Mouse (Mus musculus) neural tube, embryonic 12.5 days (tissue): ENCODE data around the gene Ercc1. TPM values are rescaled to one million over a fixed set of nuclear protein-coding genes. Genes with fewer than 3 reads are reported as not detected.

Source experiments
- ATAC-seq: fragments of 200-750 bp; cut with Nextera tagmentation; 2 replicates; pipeline ENCODE4 v1.8.0; 2017; ENCODE audit warnings: low read depth, mild to moderate bottlenecking, moderate TSS enrichment, moderate library complexity; ENCODE audit not compliant: low FRiP score
- H3K27ac ChIP-seq: fragments of 300-500 bp; sonication (generic); 2 replicates; pipeline ENCODE4 v1.5.1; 2016
- H3K27me3 ChIP-seq: fragments of 300-500 bp; sonication (generic); replicated peaks from 2 replicates; pipeline ENCODE4 v1.6.1; 2016; ENCODE audit warnings: mild to moderate bottlenecking
- H3K36me3 ChIP-seq: fragments of 300-500 bp; sonication (generic); 2 replicates; pipeline ENCODE4 v1.6.1; 2016; ENCODE audit warnings: mild to moderate bottlenecking
- H3K4me1 ChIP-seq: fragments of 300-500 bp; sonication (generic); 2 replicates; pipeline ENCODE4 v1.6.1; 2016
- H3K4me2 ChIP-seq: fragments of 300-500 bp; sonication (generic); replicated peaks from 2 replicates; pipeline ENCODE4 v1.6.1; 2016; ENCODE audit warnings: mild to moderate bottlenecking
- H3K4me3 ChIP-seq: fragments of 300-500 bp; sonication (generic); 2 replicates; pipeline ENCODE4 v1.5.1; 2016
- H3K9ac ChIP-seq: fragments of 300-500 bp; sonication (generic); 2 replicates; pipeline ENCODE4 v1.6.1; 2016; ENCODE audit warnings: mild to moderate bottlenecking
- H3K9me3 ChIP-seq: fragments of 300-500 bp; sonication (generic); 2 replicates; pipeline ENCODE4 v1.6.1; 2016; ENCODE audit warnings: mild to moderate bottlenecking
- WGBS: fragments of 180-500 bp; shearing (Covaris S2); methylation state at CpG from one replicate; pipeline ENCODE4 v1.1.7; 2016; 5-methylcytosine and 5-hydroxymethylcytosine counted together
- polyA plus RNA-seq: library from polyadenylated mRNA; unstranded; fragments of >200 nt; fragmentation: Nextera tagmentation; extraction: Ambion mirVana; gene quantifications from 2 replicates; pipeline ENCODE4 v1.2.1, GENCODE M21; 2016

The Ercc1 gene
- 103 and 104 TPM in 2 replicates for polyA plus RNA-seq

DNA sequence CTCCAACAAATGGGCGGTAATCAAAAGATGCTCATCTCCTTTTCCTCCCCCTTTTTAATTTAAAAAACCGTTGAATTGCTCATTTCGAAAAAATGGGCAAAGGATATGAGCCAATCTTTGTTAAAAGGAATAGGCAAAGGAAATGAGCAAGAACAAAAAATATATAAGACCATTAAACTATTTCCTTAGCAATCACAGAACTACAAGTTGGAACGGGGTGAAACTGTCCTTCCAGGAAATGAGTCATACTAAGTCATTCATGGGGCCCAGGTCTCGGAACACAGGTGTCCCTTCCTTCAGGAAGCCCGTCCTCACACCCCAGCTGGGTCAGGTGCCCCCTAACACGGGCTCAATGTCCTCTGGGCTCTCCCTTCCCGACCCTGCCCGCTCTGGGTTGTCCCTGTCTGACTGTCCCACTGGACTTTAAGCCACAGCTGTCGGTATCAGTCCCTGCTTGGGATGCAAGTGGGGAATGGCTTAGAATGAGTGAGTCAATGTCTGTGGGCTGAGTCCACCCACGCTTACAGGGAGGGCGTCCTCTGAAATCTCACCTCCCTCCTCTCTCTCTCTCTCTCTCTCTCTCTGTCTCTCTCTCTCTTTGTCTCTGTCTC is at the start of gene Ercc1:
Ercc1 (plus strand) TSS at position 542 of the 611 bp plus-strand sequence.
- H3K4me1 ChIP-seq, result peaks cover 33% of the 10 kb centered on the region
- peak within 1 kb of the TSS; percentile 87 for H3K4me2 ChIP-seq
- peak within 1 kb of the TSS; percentile 67 for H3K9ac ChIP-seq
- H3K27me3 ChIP-seq, result peaks cover 13% of the 10 kb centered on the region
- H3K36me3 ChIP-seq, result peaks cover 16% of the 10 kb centered on the region
- H3K9me3 ChIP-seq, result no peaks in the 10 kb centered on the region
- WGBS, result 23% methylated on average over 12 of the region's 12 CpGs
- peak within 1 kb of the TSS; percentile 70 for H3K27ac ChIP-seq
- peak within 1 kb of the TSS; percentile 65 for H3K4me3 ChIP-seq
- peak; percentile 7; the same call in 1 of the 2 replicates for ATAC-seq

DNA sequence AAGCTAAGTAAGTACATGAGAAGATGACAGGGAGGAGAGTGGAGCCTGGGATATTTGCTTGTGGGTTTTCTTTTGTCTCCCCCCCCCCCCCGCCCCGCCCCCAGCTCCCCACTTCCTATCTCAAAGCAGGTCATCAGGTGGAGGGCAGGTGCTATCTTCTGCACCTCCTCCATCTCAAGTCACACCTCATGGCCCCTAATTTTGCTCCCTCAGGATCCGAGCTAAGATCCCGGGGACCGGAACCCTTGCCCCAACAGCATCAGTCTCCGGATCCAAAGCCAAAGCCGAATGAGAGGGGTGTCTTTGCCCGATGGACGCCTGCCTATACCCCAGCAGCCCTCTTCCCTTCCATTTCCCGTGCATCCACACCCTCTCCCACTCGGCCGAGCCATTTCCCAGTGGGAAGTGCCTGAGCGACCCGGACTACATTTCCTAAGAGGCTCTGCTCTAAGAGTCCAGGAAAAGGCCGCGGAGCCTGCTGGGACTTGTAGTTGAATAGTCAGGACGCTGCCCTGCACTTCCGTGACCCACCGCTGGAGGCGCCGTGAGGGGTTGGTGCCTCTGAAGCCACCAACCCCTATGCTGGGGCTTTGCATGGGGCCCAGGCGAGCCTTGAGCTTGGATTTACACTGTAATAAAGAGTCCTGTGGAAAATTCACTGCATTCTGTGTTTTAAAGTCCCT is 48.9 kb upstream of the Ercc1 start:
- Histone ChIP-seq H3K4me2 (peak overlapping the region; percentile 49), H3K4me3 (peak overlapping the region; percentile 16), H3K4me1 (peaks cover 13% of the 10 kb centered on the region), H3K36me3 (peaks cover 17% of the 10 kb centered on the region), H3K9me3 (no peaks in the 10 kb centered on the region), H3K27ac (no peak overlapping the region), H3K9ac (no peak overlapping the region), H3K27me3 (no peaks in the 10 kb centered on the region)
- ATAC-seq, result peak; percentile 59
- WGBS, result 15% methylated on average over 22 of the region's 22 CpGs

DNA sequence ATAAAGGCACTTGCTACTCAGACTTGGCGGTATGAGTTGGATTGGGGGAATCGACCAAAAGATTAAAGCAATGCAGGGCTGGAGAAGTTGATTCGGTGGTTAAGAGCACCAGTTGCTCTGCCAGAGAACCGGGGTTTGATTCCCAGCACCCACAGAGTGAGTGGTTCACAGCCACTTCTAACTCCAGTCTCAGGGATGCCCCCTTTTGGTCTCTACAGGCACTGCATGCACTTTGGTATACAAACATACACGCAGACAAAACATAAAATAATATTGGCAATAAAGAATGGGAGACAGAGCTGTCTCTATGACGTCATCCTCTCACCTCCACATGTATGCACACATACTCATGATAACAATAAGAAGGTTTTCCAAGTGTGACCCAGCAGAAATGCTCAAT is 47.5 kb upstream of the Ercc1 start:
- H3K9me3 ChIP-seq, result no peaks in the 10 kb centered on the region
- no peak for ATAC-seq

DNA sequence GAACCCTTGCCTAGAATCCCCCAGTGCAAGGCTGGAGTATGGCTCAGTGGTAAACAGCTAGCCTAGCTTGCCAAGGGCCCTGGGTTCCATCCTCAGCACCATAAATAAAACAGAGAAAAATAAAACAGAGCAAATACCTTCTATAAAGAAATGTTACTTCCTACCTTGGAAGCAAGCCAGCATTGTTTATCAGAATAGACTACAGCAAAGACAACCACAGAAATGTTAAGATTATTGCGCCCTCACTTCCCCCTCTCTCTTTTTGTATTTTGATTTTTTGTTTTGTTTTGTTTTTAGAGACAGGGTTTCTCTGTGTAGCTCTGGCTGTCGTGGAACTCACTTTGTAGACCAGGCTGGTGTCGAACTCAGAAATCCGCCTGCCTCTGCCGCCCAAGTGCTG is 46.8 kb upstream of the Ercc1 start:
- H3K4me3 ChIP-seq, result no peak overlapping the region
- 92% methylated on average over 5 of the region's 5 CpGs for WGBS
- ATAC-seq, result no peak

More for the DNA sequence above, 47.5 kb upstream of the Ercc1 start:
- Histone ChIP-seq H3K4me3 (no peak overlapping the region), H3K36me3 (peaks cover 17% of the 10 kb centered on the region), H3K4me2 (no peak overlapping the region), H3K4me1 (peaks cover 9% of the 10 kb centered on the region), H3K27ac (no peak overlapping the region), H3K9ac (no peak overlapping the region), H3K27me3 (peaks cover 7% of the 10 kb centered on the region)
- WGBS, result 92% methylated on average over 6 of the region's 6 CpGs

DNA sequence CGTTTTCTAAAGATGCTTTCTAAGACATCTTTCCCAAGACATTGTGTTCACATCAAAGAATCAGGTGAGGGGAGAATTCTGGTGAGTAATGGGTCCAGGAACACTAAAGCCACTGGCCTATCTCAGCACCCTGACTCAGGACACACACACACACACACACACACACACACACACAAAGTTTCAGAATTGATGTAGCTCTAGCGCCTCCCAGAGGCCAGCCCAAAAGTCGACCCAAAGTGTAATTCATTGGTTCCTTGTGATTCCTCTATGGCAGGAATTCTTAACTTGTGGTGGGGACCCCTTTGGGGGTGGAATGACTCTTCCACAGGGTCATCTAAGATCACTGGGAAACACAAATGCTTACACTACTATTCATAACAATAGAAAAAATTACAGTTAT is 45.4 kb upstream of the Ercc1 start:
- Histone ChIP-seq H3K36me3 (peaks cover 5% of the 10 kb centered on the region; the same call in 1 of the 2 replicates), H3K4me2 (no peak overlapping the region), H3K9me3 (no peaks in the 10 kb centered on the region), H3K4me3 (no peak overlapping the region), H3K27me3 (peaks cover 28% of the 10 kb centered on the region), H3K27ac (no peak overlapping the region), H3K9ac (no peak overlapping the region), H3K4me1 (peaks cover 18% of the 10 kb centered on the region)
- ATAC-seq, result no peak
- WGBS, result 21% methylated on average over 3 of the region's 3 CpGs

More for the DNA sequence above, 46.8 kb upstream of the Ercc1 start:
- H3K27ac ChIP-seq, result no peak overlapping the region
- H3K4me2 ChIP-seq, result no peak overlapping the region
- H3K9me3 ChIP-seq, result no peaks in the 10 kb centered on the region
- H3K4me1 ChIP-seq, result peaks cover 9% of the 10 kb centered on the region
- H3K9ac ChIP-seq, result no peak overlapping the region
- peaks cover 17% of the 10 kb centered on the region for H3K36me3 ChIP-seq
- peaks cover 14% of the 10 kb centered on the region for H3K27me3 ChIP-seq

DNA sequence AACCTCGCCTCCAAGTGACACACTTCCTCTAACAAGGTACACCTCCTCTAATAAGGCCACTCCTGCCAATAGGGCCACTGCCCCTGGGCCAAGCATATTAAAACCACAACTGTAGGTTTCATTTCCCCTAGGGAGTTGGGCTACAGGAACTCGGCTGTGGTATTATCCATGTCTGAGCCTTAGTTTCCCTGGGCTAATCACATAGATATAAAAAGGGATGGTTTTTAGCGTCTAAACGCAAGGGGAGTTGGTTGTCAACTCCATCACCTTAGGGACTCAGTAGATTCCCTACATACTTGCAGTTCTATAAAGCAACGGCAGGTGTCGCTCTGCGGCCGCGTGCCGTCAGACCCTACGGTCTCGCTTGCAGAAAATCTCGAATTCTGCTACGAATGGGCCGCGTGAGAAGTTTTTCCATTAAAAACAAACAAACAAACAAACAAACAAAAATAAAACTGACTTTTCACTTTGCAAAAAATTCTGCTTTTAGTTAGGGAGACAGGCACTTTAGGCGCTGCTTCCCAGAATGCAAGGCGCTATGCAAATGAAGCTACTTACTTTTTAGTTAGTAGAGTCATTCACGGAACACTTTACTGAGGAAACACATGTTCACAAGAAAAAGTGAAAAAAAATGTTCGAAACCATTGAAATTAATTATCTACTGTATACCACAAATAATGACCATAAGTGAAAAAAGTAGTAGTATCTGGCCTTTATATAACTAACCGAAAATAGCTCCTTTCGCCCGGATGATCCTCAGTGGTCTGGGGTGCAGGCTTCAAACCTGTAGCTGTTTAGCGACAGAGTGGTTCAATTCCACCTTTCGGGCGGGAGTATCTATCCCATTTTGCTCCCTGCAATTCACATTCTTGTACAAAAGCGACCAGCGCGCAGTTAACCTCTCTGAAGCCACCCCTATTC is 43.8 kb upstream of the Ercc1 start:
- Histone ChIP-seq H3K4me2 (peak overlapping the region; percentile 56), H3K4me3 (peak overlapping the region; percentile 40), H3K4me1 (peaks cover 24% of the 10 kb centered on the region), H3K27ac (no peak overlapping the region), H3K36me3 (no peaks in the 10 kb centered on the region), H3K27me3 (peaks cover 44% of the 10 kb centered on the region), H3K9ac (0 out of 2 replicates have a peak overlapping the region, but pooled peaks have one; percentile 35), H3K9me3 (no peaks in the 10 kb centered on the region)
- under 1% methylated on average over 29 of the region's 29 CpGs for WGBS
- peak; percentile 75 for ATAC-seq

DNA sequence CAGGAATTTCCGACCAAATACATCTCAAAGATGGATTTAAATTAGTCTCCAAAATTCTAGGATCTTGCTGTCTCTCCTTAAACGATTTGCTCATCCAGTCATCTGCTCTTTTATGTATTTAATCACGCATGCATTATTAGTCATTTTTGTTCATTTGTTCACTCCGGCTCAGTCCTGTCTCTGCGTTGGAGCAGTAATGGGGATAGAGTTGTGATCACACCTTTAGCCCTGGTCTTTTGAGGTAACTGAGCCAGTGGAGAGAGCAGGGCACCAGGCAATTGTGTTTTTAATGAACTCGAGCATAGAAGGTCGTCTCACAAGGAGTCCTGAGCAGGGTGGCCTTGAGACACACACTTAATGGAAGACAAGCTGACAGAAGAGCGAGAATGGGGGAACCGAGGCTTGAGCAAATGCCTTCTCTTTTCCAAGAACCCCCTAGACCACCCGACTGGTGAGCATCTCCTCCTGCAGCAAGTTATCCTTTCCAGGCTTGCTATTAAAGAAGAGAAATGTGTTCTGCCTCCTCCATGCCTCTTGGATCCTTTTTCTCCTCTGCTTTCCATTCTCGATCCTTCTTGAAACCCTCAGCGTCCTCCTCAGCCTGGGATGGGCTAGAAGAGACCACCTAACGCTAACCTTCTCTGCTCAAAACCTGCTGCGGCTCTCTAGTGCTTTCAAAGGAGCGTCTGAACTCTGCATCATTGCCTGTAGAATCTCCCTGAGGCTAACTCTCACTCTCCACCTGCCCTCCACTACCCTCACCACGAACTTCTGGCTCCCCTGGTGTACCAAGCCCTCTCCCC is 42.9 kb upstream of the Ercc1 start:
- ATAC-seq, result no peak
- no peaks in the 10 kb centered on the region for H3K9me3 ChIP-seq
- peaks cover 24% of the 10 kb centered on the region for H3K4me1 ChIP-seq
- H3K36me3 ChIP-seq, result no peaks in the 10 kb centered on the region
- peaks cover 53% of the 10 kb centered on the region for H3K27me3 ChIP-seq
- WGBS, result 11% methylated on average over 16 of the region's 16 CpGs
- peak overlapping the region; percentile 56 for H3K4me2 ChIP-seq
- H3K4me3 ChIP-seq, result peak overlapping the region; percentile 15
- H3K9ac ChIP-seq, result peak overlapping the region; percentile 42; the same call in 1 of the 2 replicates
- no peak overlapping the region for H3K27ac ChIP-seq

DNA sequence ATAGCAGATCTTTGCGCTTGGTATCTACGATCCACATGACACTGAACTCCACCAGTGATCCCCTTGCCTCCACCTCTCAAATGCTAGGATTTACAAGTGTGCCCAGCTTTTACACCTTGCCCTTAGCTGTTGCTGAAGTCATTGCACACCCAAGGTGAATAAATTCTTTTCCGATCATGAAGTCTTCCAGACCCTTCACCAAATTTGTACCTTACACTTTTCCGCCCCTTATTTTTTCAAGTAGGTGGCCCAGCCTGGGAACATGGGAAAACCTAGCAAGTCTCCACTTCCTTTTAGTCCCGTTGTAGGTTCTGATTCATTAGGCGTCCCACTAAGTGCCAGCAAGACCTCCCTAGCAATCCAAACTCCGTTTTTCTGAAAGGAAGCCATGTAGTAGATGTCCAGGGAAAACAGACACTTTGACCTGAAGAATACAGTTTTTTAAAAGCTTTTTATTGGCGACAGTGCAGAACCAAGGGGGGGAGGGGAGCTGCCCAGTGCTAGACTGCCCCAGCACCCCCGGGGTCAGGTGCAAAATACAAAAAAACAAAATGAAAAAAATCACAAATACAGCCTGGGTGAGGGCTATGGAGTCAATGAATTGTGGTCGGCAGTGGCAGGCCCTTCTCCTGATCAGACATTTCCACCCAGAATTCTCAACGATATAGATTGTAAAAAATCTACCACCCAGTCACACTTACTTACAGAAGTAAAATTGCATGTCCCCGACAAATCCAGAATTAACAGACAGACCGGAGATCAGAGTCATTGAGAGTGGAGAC is 42.1 kb upstream of the Ercc1 start:
- no peak for ATAC-seq
- H3K9ac ChIP-seq, result 0 out of 2 replicates have a peak overlapping the region, but pooled peaks have one; percentile 21
- WGBS, result 48% methylated on average over 13 of the region's 13 CpGs

DNA sequence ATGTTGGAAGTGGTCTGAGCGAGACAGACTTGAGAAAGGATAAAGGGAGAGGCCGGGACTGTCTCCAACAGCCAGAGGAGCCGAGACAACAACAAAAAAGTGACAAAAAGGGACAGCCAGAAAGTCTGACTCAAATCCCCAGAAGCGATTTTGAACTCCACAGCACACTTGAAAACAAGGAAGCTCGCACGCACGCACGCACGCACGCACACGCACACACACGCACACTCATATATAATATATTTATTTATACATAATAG is 41.6 kb upstream of the Ercc1 start:
- Histone ChIP-seq H3K4me1 (peaks cover 28% of the 10 kb centered on the region), H3K36me3 (no peaks in the 10 kb centered on the region), H3K27me3 (peaks cover 64% of the 10 kb centered on the region), H3K9ac (no peak overlapping the region), H3K4me2 (no peak overlapping the region), H3K9me3 (no peaks in the 10 kb centered on the region), H3K4me3 (no peak overlapping the region), H3K27ac (no peak overlapping the region)
- WGBS, result 73% methylated on average over 12 of the region's 12 CpGs
- no peak for ATAC-seq

More for the DNA sequence above, 42.1 kb upstream of the Ercc1 start:
- Histone ChIP-seq H3K9me3 (no peaks in the 10 kb centered on the region), H3K4me1 (peaks cover 24% of the 10 kb centered on the region), H3K27me3 (peaks cover 61% of the 10 kb centered on the region), H3K27ac (no peak overlapping the region), H3K4me2 (peak overlapping the region; percentile 56), H3K36me3 (no peaks in the 10 kb centered on the region), H3K4me3 (no peak overlapping the region)

DNA sequence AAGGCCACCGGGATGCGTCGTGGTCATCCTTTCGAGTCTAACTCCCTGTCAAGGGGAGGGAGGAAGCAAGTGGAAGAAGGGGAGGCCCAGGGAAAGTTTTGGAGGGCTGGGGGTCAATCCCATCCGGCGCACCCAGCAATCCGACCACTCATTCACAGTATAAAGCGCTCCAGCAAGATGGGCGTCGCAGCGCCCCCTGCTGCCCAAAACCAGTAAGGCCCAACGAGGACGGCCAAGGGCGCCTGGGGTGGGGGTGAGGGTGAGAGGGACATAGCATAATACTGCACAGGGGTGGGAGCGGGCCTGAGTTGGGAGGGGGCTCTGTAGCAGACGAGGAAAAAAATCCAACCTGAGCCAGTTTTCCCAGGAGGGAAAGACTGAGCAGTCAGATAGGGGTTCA is 40.8 kb upstream of the Ercc1 start:
- Histone ChIP-seq H3K36me3 (no peaks in the 10 kb centered on the region), H3K4me3 (no peak overlapping the region; the same call in 1 of the 2 replicates), H3K4me2 (peak overlapping the region; percentile 54), H3K9me3 (no peaks in the 10 kb centered on the region), H3K4me1 (peaks cover 34% of the 10 kb centered on the region), H3K27ac (no peak overlapping the region), H3K9ac (0 out of 2 replicates have a peak overlapping the region, but pooled peaks have one; percentile 17), H3K27me3 (peaks cover 64% of the 10 kb centered on the region)
- 0% methylated on average over 16 of the region's 16 CpGs for WGBS
- no peak for ATAC-seq
